Mouse (Mus musculus): Measurements from ENCODE around the gene Tmem98. TPM values are rescaled to one million over a fixed set of nuclear protein-coding genes. Genes with fewer than 3 reads are reported as not detected.

The Tmem98 gene
- total RNA-seq, 2 experiments from 2014 or later = 7.3 to 10.7 TPM

DNA sequence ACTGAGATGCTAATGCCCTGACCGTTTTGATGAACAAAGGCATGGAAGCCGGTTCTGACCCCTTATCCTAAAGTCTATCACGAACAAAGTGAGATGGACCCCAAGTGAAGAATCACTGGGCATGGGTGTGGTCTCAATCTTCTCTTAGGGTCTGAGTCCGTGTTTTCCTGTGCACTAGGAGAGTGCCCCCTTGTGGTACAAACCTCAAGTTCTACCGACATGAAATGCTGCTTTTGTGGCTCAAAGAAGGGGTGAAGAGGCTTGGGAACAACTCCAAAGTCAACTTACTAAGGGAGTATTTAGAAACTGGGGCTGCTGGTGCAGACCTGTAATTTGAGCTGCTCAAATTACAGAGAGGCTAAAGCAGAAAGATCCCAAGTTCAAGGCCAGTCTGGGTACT, 41.9 kb downstream of the Tmem98 start:
- DNase-seq (ENCODE audit: low spot score in 2 of 2) = no peak

DNA sequence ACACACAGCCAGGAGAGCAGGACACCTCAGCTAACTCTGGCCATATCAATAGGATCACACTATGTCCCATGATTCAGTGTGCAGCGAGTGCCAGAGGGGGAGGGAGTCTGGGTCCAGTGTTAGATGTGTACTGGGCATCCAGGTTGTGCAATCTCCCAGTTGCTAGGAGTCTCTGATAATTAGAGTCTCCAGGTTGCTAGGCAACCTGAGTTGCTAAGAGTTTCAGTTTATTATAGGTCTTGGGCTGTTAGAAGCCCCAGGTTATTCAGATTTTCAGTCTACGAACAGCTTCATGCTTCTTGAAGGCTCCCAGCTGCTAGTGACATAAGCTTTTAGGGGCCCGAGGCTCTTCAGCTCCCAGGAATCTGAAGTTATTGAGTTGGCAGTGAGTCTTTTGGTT, 43.0 kb downstream of the Tmem98 start:
- peak in 1 of 2 experiments; percentile 6 for DNase-seq (ENCODE audit: low spot score in 2 of 2)

DNA sequence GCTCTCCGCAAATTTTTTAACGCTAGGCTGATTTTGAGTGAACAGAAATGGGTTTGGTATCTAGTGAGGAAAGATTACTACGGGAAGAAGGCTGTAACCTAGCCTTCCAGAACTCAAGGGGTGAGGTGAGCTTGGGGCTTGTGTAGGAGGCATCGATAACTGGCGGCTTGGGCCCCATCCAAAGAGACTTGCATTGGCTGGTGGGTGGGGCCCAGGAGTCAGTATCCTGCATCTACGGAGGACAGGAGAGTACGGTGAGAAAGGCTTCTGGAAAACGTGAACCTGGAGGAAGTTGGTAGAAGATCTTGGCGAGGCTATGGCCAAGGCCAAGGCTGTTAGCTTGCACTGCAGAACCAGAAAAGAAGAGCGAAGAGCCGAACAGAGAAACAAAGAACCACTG, 44.5 kb downstream of the Tmem98 start:
- no peak for DNase-seq (ENCODE audit: low spot score in 2 of 2)

DNA sequence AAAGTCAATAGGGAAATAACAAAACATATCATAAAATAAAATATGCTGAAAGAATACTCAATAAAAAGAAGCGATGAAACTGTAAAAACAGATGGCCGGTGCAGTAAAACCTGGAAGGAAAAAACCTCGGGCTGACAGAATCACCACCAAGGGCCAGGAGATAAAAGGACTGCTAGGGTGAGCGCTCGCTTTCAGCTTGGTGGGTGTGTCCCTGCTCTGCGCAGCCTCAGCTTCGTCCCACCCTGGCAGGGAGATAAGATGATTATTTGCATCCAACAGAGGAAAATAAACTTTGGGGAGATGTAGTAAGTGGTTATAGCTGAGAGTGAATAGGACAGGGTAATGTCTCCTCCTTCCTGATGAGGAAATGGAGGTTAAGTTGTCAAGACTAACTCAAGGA, 44.9 kb downstream of the Tmem98 start:
- no peak for DNase-seq (ENCODE audit: low spot score in 2 of 2)

DNA sequence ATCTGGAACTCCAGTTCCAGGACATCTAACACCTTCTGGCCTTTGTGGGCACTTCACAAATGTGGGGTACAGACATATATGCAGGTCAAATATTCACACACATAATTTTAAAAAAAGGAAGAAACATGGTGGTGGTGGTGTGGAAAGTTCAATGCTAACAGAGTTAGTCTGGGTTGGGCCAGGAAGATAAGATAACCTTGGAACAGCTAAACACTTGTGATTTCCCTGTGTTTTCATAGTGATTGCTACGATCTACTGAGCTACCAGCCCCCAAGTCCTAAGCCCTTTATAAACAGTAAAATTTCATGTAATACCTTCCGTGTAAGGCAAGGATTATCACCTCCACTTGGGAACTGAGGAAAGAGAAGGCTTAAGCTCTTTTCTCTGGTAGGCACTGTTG, 46.9 kb downstream of the Tmem98 start:
- no peak for DNase-seq (ENCODE audit: low spot score in 2 of 2)

DNA sequence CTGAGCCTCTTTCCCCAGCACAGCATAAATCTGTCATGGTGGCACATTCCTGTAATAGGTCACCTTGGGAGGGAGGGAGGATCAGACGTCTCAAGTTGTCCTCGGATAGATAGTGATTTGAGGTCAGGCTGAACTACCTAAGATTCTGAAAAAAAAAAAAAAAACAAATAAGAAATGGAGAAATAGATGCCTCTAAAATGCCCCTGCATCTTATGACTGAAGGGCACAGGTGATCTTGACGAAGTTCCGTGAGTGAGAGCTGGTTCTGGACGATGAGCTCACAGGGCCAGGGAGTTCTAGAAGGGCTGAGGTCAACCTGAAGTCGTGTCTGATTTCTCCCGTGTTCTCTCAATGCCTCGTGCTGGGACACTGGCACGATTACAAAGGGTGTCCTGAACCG, 48.1 kb downstream of the Tmem98 start, which contains the start of gene Spaca3:
Gene Spaca3 (plus strand): TSS at position 301 of the 400 bp plus-strand sequence.
- DNase-seq (ENCODE audit: low spot score in 2 of 2) = no peak

DNA sequence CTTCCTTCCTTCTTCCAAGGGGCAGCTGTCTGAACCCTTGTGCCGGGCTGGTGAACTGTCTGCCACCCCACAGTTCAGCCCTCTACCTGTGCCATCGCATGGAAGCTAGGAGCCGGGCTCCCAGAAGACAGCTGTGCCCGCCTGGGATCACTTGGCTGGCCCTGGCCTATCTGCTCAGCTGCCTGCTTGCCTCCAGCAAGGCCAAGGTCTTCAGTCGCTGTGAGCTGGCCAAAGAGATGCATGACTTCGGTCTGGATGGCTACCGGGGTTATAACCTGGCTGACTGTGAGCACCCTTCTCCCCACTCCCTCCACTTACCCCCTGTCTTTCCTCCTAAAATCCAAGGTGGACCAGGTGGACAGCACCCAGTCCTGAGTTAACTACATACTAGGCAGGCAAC, 53.0 kb downstream of the Tmem98 start:
- no peak for DNase-seq (ENCODE audit: low spot score in 2 of 2)

DNA sequence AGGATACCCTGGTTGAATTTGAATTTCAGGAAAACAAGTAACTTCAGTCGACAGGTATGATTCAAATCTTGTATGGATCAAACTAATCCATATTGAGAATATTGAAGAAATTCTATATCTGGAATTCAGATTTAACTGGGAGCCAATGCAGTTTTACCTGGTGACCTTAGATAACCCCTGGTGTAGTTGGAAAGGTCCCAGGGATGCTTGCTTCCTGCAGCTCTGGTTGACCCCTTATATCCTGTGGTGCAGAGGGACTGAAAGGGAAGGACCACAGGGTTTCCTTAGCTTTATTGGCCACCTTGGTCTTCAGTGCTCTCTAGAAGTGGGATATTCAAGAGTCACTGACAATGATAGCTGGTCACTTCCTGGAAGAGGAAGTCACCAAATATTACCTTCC, 58.1 kb downstream of the Tmem98 start:
- no peak for DNase-seq (ENCODE audit: low spot score in 2 of 2)

Other genes with a start within 250 kb of the Tmem98 start
- gene Myo1d, start 30.1 kb upstream of the Tmem98 start, total RNA-seq (2021) = 1 to 10 TPM; 4.7 to 5.0 TPM
- not detected for gene Spaca3, start 48.2 kb downstream of the Tmem98 start, total RNA-seq (2021)

Data from layer of hippocampus, postnatal 14 days (tissue).